In genomic region chr2:38658338-38658836, GRCm38 (mm10) we compare ENCODE assay signal across 8 mouse cellular contexts. TPM values are rescaled to one million over a fixed set of nuclear protein-coding genes. Genes with fewer than 3 reads are reported as not detected.
DNase-seq lines count a peak whose midpoint lies in the region; ATAC-seq lines count a peak whose summit lies in the region.

No protein-coding gene starts in this region.

- DNase-seq in MN1 (ENCODE audit: low spot score), result peak; percentile 90
- DNase-seq in cerebellum, adult 18-20 months, result peak; percentile 83 to 85
- peak; percentile 86 to 92 for DNase-seq in layer of hippocampus, postnatal 10 days (ENCODE audit: low spot score in 2 of 2)
- DNase-seq in lung, postnatal 10 days, result peak; percentile 84
- peak; percentile 88 for DNase-seq in retina, embryonic 14.5 days (ENCODE audit: low spot score)
- peak; percentile 75 for DNase-seq in urinary bladder, postnatal 14 days (ENCODE audit: low spot score)

- ATAC-seq in frontal cortex, adult (ENCODE audit: low TSS enrichment), result peak; percentile 98
- ATAC-seq in hematopoietic stem cell, adult 5-6 weeks (replicated peaks in 1 of 2; ENCODE audit: insufficient read depth in 1 of 2, low FRiP score in 2 of 2, low TSS enrichment in 1 of 2, low read depth in 1 of 2, poor library complexity in 2 of 2, severe bottlenecking in 2 of 2), result peak; percentile 82 to 89

RNA-seq across cellular contexts. Expression of gene Psmb7, which starts 14.5 kb away (rescaled TPM):
- total RNA-seq in hematopoietic stem cell, adult 5-6 weeks (2017), result 215 and 259 TPM in 2 replicates
- 100 to 1,000 TPM; 250 to 255 TPM for total RNA-seq in layer of hippocampus, postnatal 10 days (2021)

RNA-seq across cellular contexts. Expression of gene Nr5a1, which starts 56.0 kb away (rescaled TPM):
- total RNA-seq in hematopoietic stem cell, adult 5-6 weeks (2017), result not detected in 2 replicates
- not detected for total RNA-seq in layer of hippocampus, postnatal 10 days (2021)

Comparison
In these comparisons a context has a peak if more than half of its experiments do, and no peak if none do; other contexts are left out.
1. Peak in every context shown above with its lines: DNase-seq and ATAC-seq.